Comparison of ENCODE assay signal across 8 mouse cellular contexts in genomic region chr4:138723493-138724281, GRCm38 (mm10). TPM values are rescaled to one million over a fixed set of nuclear protein-coding genes. Genes with fewer than 3 reads are reported as not detected.
A peak's percentile ranks its signal among the peaks of the same experiment; 100 is the strongest.
DNase-seq lines count a peak whose midpoint lies in the region; ATAC-seq and TF ChIP-seq lines count a peak whose summit lies in the region.
"Had no signal": no experiment of that assay in that cellular context is flagged by ENCODE, and none has a peak within 500 bp of the region (broad histone marks: within the 10 kb centered on the region; RNA-seq: fewer than 3 reads in every experiment).

No protein-coding gene starts in this region.

- ATAC-seq in midbrain, postnatal 0 days (ENCODE audit: low FRiP score), result no peak
- ATAC-seq in heart, embryonic 14.5 days (ENCODE audit: insufficient number of reproducible peaks, insufficient read depth, low FRiP score, low read depth), result no peak; the same call in 1 of the 2 replicates
- peak; percentile 37 for ATAC-seq in kidney, embryonic 15.5 days (replicated peaks; ENCODE audit: low FRiP score)

- no peak overlapping the region for H3K27ac ChIP-seq in midbrain, postnatal 0 days (ENCODE audit: low read depth, low read length)
- no peak overlapping the region for H3K27ac ChIP-seq in midbrain, embryonic 10.5 days (replicated peaks)
- peak overlapping the region; percentile 19 to 67; a peak in 1 of 4 replicates for H3K27ac ChIP-seq in heart, embryonic 14.5 days (replicated peaks in 1 of 2; ENCODE audit: control insufficient read depth in 1 of 2, insufficient read depth in 1 of 2, low read depth in 2 of 2, low read length in 2 of 2)
- peak overlapping the region; percentile 90; the same call in 1 of the 2 replicates for H3K27ac ChIP-seq in kidney, embryonic 15.5 days
- no peak overlapping the region for H3K27ac ChIP-seq in forebrain, embryonic 10.5 days
- H3K27ac ChIP-seq: liver, embryonic 15.5 days had no signal

- no peak overlapping the region for H3K9ac ChIP-seq in midbrain, postnatal 0 days (replicated peaks; ENCODE audit: low read length, poor library complexity, severe bottlenecking)
- no peak overlapping the region; the same call in 1 of the 2 replicates for H3K9ac ChIP-seq in heart, embryonic 14.5 days (ENCODE audit: low read length)
- no peak overlapping the region for H3K9ac ChIP-seq in kidney, embryonic 15.5 days
- H3K9ac ChIP-seq: liver, embryonic 15.5 days had no signal

- no peak for TF ChIP-seq CTCF in midbrain, postnatal 0 days (IDR thresholded peaks at IDR 0.05)

- peaks cover 11% of the 10 kb centered on the region for H3K4me1 ChIP-seq in midbrain, postnatal 0 days (ENCODE audit: insufficient read depth, low read length)
- H3K4me1 ChIP-seq in midbrain, embryonic 10.5 days, result peaks cover 30% of the 10 kb centered on the region
- H3K4me1 ChIP-seq in heart, embryonic 14.5 days (ENCODE audit: control insufficient read depth in 2 of 2, insufficient read depth in 2 of 2, low read length in 2 of 2), result peaks cover 20 to 23% of the 10 kb centered on the region in 2 experiments
- H3K4me1 ChIP-seq in kidney, embryonic 15.5 days, result peaks cover 77% of the 10 kb centered on the region
- H3K4me1 ChIP-seq in forebrain, embryonic 10.5 days, result peaks cover 27% of the 10 kb centered on the region
- H3K4me1 ChIP-seq: liver, embryonic 15.5 days had no signal

- H3K9me3 ChIP-seq in midbrain, postnatal 0 days (ENCODE audit: low read length), result no peaks in the 10 kb centered on the region
- H3K9me3 ChIP-seq in midbrain, embryonic 10.5 days (replicated peaks), result no peaks in the 10 kb centered on the region
- H3K9me3 ChIP-seq in heart, embryonic 14.5 days (ENCODE audit: control insufficient read depth, low read length), result no peaks in the 10 kb centered on the region
- no peaks in the 10 kb centered on the region for H3K9me3 ChIP-seq in kidney, embryonic 15.5 days (replicated peaks)
- H3K9me3 ChIP-seq in forebrain, embryonic 10.5 days, result no peaks in the 10 kb centered on the region
- H3K9me3 ChIP-seq: liver, embryonic 15.5 days had no signal

- DNase-seq in midbrain, postnatal 0 days (ENCODE audit: low spot score), result no peak
- no peak for DNase-seq in midbrain, embryonic 10.5 days (ENCODE audit: low spot score)
- DNase-seq in thymus, postnatal 14 days, result peak; percentile 73
- DNase-seq in forebrain, embryonic 10.5 days (ENCODE audit: extremely low spot score, low spot score), result no peak
- no peak for DNase-seq in gastrocnemius, adult 8-10 months (ENCODE audit: low spot score in 2 of 2)

- 0 out of 2 replicates have a peak overlapping the region, but pooled peaks have one; percentile 63 for H3K4me2 ChIP-seq in midbrain, postnatal 0 days (ENCODE audit: low read depth, low read length, poor library complexity, severe bottlenecking)
- H3K4me2 ChIP-seq in heart, embryonic 14.5 days (ENCODE audit: low read length), result peak overlapping the region; percentile 59
- peak overlapping the region; percentile 22; the same call in 1 of the 2 replicates for H3K4me2 ChIP-seq in kidney, embryonic 15.5 days
- H3K4me2 ChIP-seq: liver, embryonic 15.5 days had no signal

- no peak overlapping the region for H3K4me3 ChIP-seq in midbrain, postnatal 0 days (ENCODE audit: low read depth, low read length)
- no peak overlapping the region for H3K4me3 ChIP-seq in midbrain, embryonic 10.5 days
- no peak overlapping the region for H3K4me3 ChIP-seq in heart, embryonic 14.5 days (ENCODE audit: control insufficient read depth in 1 of 2, insufficient read depth in 1 of 2, low read depth in 1 of 2, low read length in 2 of 2)
- no peak overlapping the region for H3K4me3 ChIP-seq in kidney, embryonic 15.5 days (replicated peaks)
- no peak overlapping the region for H3K4me3 ChIP-seq in forebrain, embryonic 10.5 days
- H3K4me3 ChIP-seq: liver, embryonic 15.5 days had no signal

- no peaks in the 10 kb centered on the region for H3K27me3 ChIP-seq in midbrain, postnatal 0 days (ENCODE audit: insufficient read depth, low read length)
- peaks cover 4% of the 10 kb centered on the region for H3K27me3 ChIP-seq in midbrain, embryonic 10.5 days (ENCODE audit: low read depth, poor library complexity, severe bottlenecking)
- H3K27me3 ChIP-seq in heart, embryonic 14.5 days (ENCODE audit: control insufficient read depth, insufficient read depth, low read length), result no peaks in the 10 kb centered on the region
- 0 out of 2 replicates have a peak, but pooled peaks cover 2% of the 10 kb centered on the region for H3K27me3 ChIP-seq in kidney, embryonic 15.5 days
- peaks cover 63% of the 10 kb centered on the region for H3K27me3 ChIP-seq in forebrain, embryonic 10.5 days (ENCODE audit: poor library complexity, severe bottlenecking)

- 69% methylated on average over 15 of the region's 15 CpGs for WGBS in midbrain, postnatal 0 days
- WGBS in midbrain, embryonic 10.5 days, result 88% methylated on average over 15 of the region's 15 CpGs
- WGBS in heart, embryonic 14.5 days, result 26% methylated on average over 15 of the region's 15 CpGs
- WGBS in kidney, embryonic 15.5 days, result 30% methylated on average over 15 of the region's 15 CpGs
- 86% methylated on average over 15 of the region's 15 CpGs for WGBS in forebrain, embryonic 10.5 days

- peaks cover 5% of the 10 kb centered on the region; the same call in 1 of the 2 replicates for H3K36me3 ChIP-seq in midbrain, postnatal 0 days (ENCODE audit: insufficient read depth, low read length)
- H3K36me3 ChIP-seq in midbrain, embryonic 10.5 days, result 0 out of 2 replicates have a peak, but pooled peaks cover 2% of the 10 kb centered on the region
- H3K36me3 ChIP-seq in heart, embryonic 14.5 days (ENCODE audit: control insufficient read depth, insufficient read depth, low read length), result no peaks in the 10 kb centered on the region
- no peaks in the 10 kb centered on the region for H3K36me3 ChIP-seq in kidney, embryonic 15.5 days
- no peaks in the 10 kb centered on the region for H3K36me3 ChIP-seq in forebrain, embryonic 10.5 days (replicated peaks)
- H3K36me3 ChIP-seq: liver, embryonic 15.5 days had no signal

RNA-seq across cellular contexts. Expression of gene Pla2g2c, which starts 0.9 kb away (rescaled TPM):
- 0.44 TPM in 1 of 2 replicates, not detected in the other for total RNA-seq in midbrain, postnatal 0 days (2014; rRNA removed)
- 0.54 and 0.57 TPM in 2 replicates for polyA plus RNA-seq in midbrain, postnatal 0 days (2015; fragmentation: Nextera tagmentation; extraction: Ambion mirVana)
- polyA plus RNA-seq in midbrain, embryonic 10.5 days (2016; fragmentation: Nextera tagmentation; extraction: Ambion mirVana), result 0.62 and 0.70 TPM in 2 replicates
- polyA plus RNA-seq in heart, embryonic 14.5 days (2014; fragmentation: Nextera tagmentation; extraction: Ambion mirVana), result 0.27 and 0.28 TPM in 2 replicates
- 0.33 and 0.45 TPM in 2 replicates for polyA plus RNA-seq in kidney, embryonic 15.5 days (2015; fragmentation: Nextera tagmentation; extraction: Ambion mirVana)
- polyA plus RNA-seq in forebrain, embryonic 10.5 days (2016; fragmentation: Nextera tagmentation; extraction: Ambion mirVana), result 0.33 and 0.57 TPM in 2 replicates
- total RNA-seq in gastrocnemius, adult 8-10 months (2022), result not detected
- polyA plus RNA-seq: liver, embryonic 15.5 days had no signal

RNA-seq across cellular contexts. Expression of gene Ubxn10, which starts 13.3 kb away (rescaled TPM):
- 5.4 and 9.6 TPM in 2 replicates for total RNA-seq in midbrain, postnatal 0 days (2014; rRNA removed)
- polyA plus RNA-seq in midbrain, postnatal 0 days (2015; fragmentation: Nextera tagmentation; extraction: Ambion mirVana), result 3.5 and 4.3 TPM in 2 replicates
- 1.8 and 2.1 TPM in 2 replicates for polyA plus RNA-seq in midbrain, embryonic 10.5 days (2016; fragmentation: Nextera tagmentation; extraction: Ambion mirVana)
- 0.96 and 1.1 TPM in 2 replicates for polyA plus RNA-seq in heart, embryonic 14.5 days (2014; fragmentation: Nextera tagmentation; extraction: Ambion mirVana)
- polyA plus RNA-seq in kidney, embryonic 15.5 days (2015; fragmentation: Nextera tagmentation; extraction: Ambion mirVana), result 1.0 and 1.8 TPM in 2 replicates
- 1.0 and 1.4 TPM in 2 replicates for polyA plus RNA-seq in forebrain, embryonic 10.5 days (2016; fragmentation: Nextera tagmentation; extraction: Ambion mirVana)
- total RNA-seq in gastrocnemius, adult 8-10 months (2022), result under 1 TPM in 2 of 4 experiments, not detected in 2; 0.20 to 0.36 TPM

RNA-seq across cellular contexts. Expression of gene Pla2g2f, which starts 33.7 kb away (rescaled TPM):
- 0.33 and 1.9 TPM in 2 replicates for total RNA-seq in midbrain, postnatal 0 days (2014; rRNA removed)
- polyA plus RNA-seq in midbrain, postnatal 0 days (2015; fragmentation: Nextera tagmentation; extraction: Ambion mirVana), result 0.06 TPM in 1 of 2 replicates, not detected in the other
- 0.47 and 0.62 TPM in 2 replicates for polyA plus RNA-seq in midbrain, embryonic 10.5 days (2016; fragmentation: Nextera tagmentation; extraction: Ambion mirVana)
- polyA plus RNA-seq in heart, embryonic 14.5 days (2014; fragmentation: Nextera tagmentation; extraction: Ambion mirVana), result not detected in 2 replicates
- 0.19 and 0.93 TPM in 2 replicates for polyA plus RNA-seq in kidney, embryonic 15.5 days (2015; fragmentation: Nextera tagmentation; extraction: Ambion mirVana)
- polyA plus RNA-seq in forebrain, embryonic 10.5 days (2016; fragmentation: Nextera tagmentation; extraction: Ambion mirVana), result not detected in 2 replicates
- total RNA-seq in gastrocnemius, adult 8-10 months (2022), result under 1 TPM in 1 of 4 experiments, not detected in 3; 0.12 TPM
- polyA plus RNA-seq: liver, embryonic 15.5 days had no signal

RNA-seq across cellular contexts. Expression of gene Pla2g2d, which starts 51.8 kb away (rescaled TPM):
- 0.47 TPM in 1 of 2 replicates, not detected in the other for total RNA-seq in midbrain, postnatal 0 days (2014; rRNA removed)
- 0.38 and 0.52 TPM in 2 replicates for polyA plus RNA-seq in midbrain, postnatal 0 days (2015; fragmentation: Nextera tagmentation; extraction: Ambion mirVana)
- polyA plus RNA-seq in midbrain, embryonic 10.5 days (2016; fragmentation: Nextera tagmentation; extraction: Ambion mirVana), result 0.56 and 0.78 TPM in 2 replicates
- not detected in 2 replicates for polyA plus RNA-seq in heart, embryonic 14.5 days (2014; fragmentation: Nextera tagmentation; extraction: Ambion mirVana)
- polyA plus RNA-seq in kidney, embryonic 15.5 days (2015; fragmentation: Nextera tagmentation; extraction: Ambion mirVana), result 0.21 TPM in 1 of 2 replicates, not detected in the other
- polyA plus RNA-seq in forebrain, embryonic 10.5 days (2016; fragmentation: Nextera tagmentation; extraction: Ambion mirVana), result 0.15 TPM in 1 of 2 replicates, not detected in the other
- total RNA-seq in gastrocnemius, adult 8-10 months (2022), result under 1 TPM in 3 of 4 experiments, not detected in 1; 0.29 to 0.47 (median 0.36) TPM
- polyA plus RNA-seq: liver, embryonic 15.5 days had no signal

Comparison
In these comparisons a context has a peak if more than half of its experiments do, and no peak if none do; other contexts are left out.
1. H3K27ac ChIP-seq: peak in heart, embryonic 14.5 days (2 of 2) and kidney, embryonic 15.5 days (single experiment); none in midbrain, postnatal 0 days (single experiment), midbrain, embryonic 10.5 days (single experiment) and forebrain, embryonic 10.5 days (single experiment).
2. Peak in every context shown above with its lines, with median percentiles within 50 percentile points of each other: H3K4me2 ChIP-seq.